In the genomic region with DNA sequence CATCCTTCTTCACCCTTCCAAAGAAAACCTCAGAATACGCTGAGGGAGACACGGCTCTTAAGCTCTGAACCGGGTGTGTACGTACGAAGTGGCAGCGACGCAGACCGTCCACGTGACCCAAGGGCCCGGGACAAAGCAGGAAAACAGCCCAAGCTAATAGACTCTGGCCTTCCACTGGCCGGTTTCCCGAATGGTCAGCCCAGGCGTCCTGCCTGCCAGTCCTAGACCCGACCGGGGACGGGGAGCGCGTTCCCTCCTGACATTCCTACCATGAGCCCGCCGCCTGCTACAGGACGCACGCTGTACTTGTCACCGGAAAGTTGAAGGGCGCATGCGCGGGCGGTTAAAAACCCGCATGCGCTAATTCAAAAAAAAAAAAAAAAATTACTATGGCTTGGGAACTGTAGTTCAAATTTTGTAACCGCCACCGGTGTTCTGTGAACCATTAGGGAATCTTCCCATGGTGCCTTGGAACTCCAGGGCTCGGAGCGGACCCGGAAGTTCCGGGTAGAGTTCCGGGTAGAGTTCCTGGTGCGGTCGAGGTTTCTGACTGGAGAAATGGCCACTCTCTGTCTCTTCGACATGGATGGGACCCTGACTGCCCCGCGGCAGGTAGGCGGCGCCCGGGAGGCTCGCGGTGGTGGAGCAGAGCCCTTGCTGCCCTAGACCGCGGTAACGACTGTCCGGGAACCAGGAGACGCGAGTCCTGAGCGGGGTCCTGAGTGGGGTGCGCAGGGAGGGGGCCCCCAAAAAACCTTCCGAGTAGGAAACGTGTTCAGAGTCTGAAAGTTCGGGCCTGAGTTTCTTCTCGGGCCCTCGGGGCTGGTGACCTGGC, we compare ENCODE assay signal across 7 mouse cellular contexts. TPM values are rescaled to one million over a fixed set of nuclear protein-coding genes. Genes with fewer than 3 reads are reported as not detected.
DNase-seq lines count a peak whose midpoint lies in the region; ATAC-seq lines count a peak whose summit lies in the region.

A gene (plus strand): TSS at position 458 of the 835 bp plus-strand sequence.
A gene (minus strand): TSS at position 496 of the 835 bp plus-strand sequence.

- peak within 1 kb of the TSS; percentile 83 for H3K9ac ChIP-seq in embryonic facial prominence, embryonic 11.5 days (replicated peaks; ENCODE audit: low read length)
- H3K9ac ChIP-seq in midbrain, embryonic 13.5 days (replicated peaks): peak within 1 kb of the TSS; percentile 86

- no peaks in the 10 kb centered on the region for H3K27me3 ChIP-seq in embryonic facial prominence, embryonic 11.5 days (ENCODE audit: control insufficient read depth, insufficient read depth, low read length)
- H3K27me3 ChIP-seq in limb, embryonic 10.5 days (ENCODE audit: low read depth, poor library complexity, severe bottlenecking): no peaks in the 10 kb centered on the region
- no peaks in the 10 kb centered on the region for H3K27me3 ChIP-seq in midbrain, embryonic 13.5 days

- no peaks in the 10 kb centered on the region for H3K4me1 ChIP-seq in embryonic facial prominence, embryonic 11.5 days (ENCODE audit: control insufficient read depth, insufficient read depth, low read length)
- H3K4me1 ChIP-seq in limb, embryonic 10.5 days: peaks cover 20% of the 10 kb centered on the region
- H3K4me1 ChIP-seq in midbrain, embryonic 13.5 days (replicated peaks): peaks cover 31% of the 10 kb centered on the region

- ATAC-seq in embryonic facial prominence, embryonic 11.5 days (replicated peaks; ENCODE audit: insufficient number of reproducible peaks, low FRiP score, low TSS enrichment, low read depth): peak; percentile 84
- peak; percentile 81 for ATAC-seq in granulocyte monocyte progenitor cell, adult 5-6 weeks (replicated peaks; ENCODE audit: poor library complexity, severe bottlenecking)
- ATAC-seq in midbrain, embryonic 13.5 days: peak; percentile 96

- H3K9me3 ChIP-seq in embryonic facial prominence, embryonic 11.5 days (replicated peaks; ENCODE audit: control insufficient read depth, low read length): no peaks in the 10 kb centered on the region
- H3K9me3 ChIP-seq in limb, embryonic 10.5 days (replicated peaks): no peaks in the 10 kb centered on the region
- no peaks in the 10 kb centered on the region for H3K9me3 ChIP-seq in midbrain, embryonic 13.5 days

- under 1% methylated on average over 59 of the region's 59 CpGs for WGBS in embryonic facial prominence, embryonic 11.5 days
- under 1% methylated on average over 59 of the region's 59 CpGs for WGBS in limb, embryonic 10.5 days
- under 1% methylated on average over 59 of the region's 59 CpGs for WGBS in midbrain, embryonic 13.5 days

- peak within 1 kb of the TSS; percentile 75 for H3K4me2 ChIP-seq in embryonic facial prominence, embryonic 11.5 days (ENCODE audit: low read depth, low read length)
- peak within 1 kb of the TSS; percentile 95 for H3K4me2 ChIP-seq in midbrain, embryonic 13.5 days (replicated peaks)

- H3K36me3 ChIP-seq in embryonic facial prominence, embryonic 11.5 days (replicated peaks; ENCODE audit: control insufficient read depth, insufficient read depth, low read depth, low read length): no peaks in the 10 kb centered on the region; the same call in none of the 2 replicates
- H3K36me3 ChIP-seq in limb, embryonic 10.5 days: peaks cover 41% of the 10 kb centered on the region
- H3K36me3 ChIP-seq in midbrain, embryonic 13.5 days: peaks cover 42% of the 10 kb centered on the region

- peak; percentile 89 for DNase-seq in adrenal gland, postnatal 14 days
- peak; percentile 93 for DNase-seq in embryonic facial prominence, embryonic 11.5 days (ENCODE audit: low spot score)
- DNase-seq in kidney, adult 11 months: peak; percentile 91
- DNase-seq in limb, embryonic 10.5 days (ENCODE audit: low spot score): peak; percentile 86
- peak; percentile 83 for DNase-seq in spleen, adult 12 weeks (ENCODE audit: low spot score)

- peak within 1 kb of the TSS; percentile 66 for H3K27ac ChIP-seq in embryonic facial prominence, embryonic 11.5 days (replicated peaks; ENCODE audit: low read depth, low read length)
- H3K27ac ChIP-seq in limb, embryonic 10.5 days: peak within 1 kb of the TSS; percentile 91
- H3K27ac ChIP-seq in midbrain, embryonic 13.5 days: peak within 1 kb of the TSS; percentile 80

- peak within 1 kb of the TSS; percentile 60 for H3K4me3 ChIP-seq in embryonic facial prominence, embryonic 11.5 days (ENCODE audit: low read depth, low read length)
- H3K4me3 ChIP-seq in limb, embryonic 10.5 days: peak within 1 kb of the TSS; percentile 82
- peak within 1 kb of the TSS; percentile 85 for H3K4me3 ChIP-seq in midbrain, embryonic 13.5 days (replicated peaks)

RNA-seq across cellular contexts. Expression of the first gene that starts in this region (rescaled TPM):
- total RNA-seq in adrenal gland, postnatal 14 days (2021): 74.6 and 75.4 TPM in 2 replicates
- 38.7 and 46.8 TPM in 2 replicates for polyA plus RNA-seq in embryonic facial prominence, embryonic 11.5 days (2014; fragmentation: Nextera tagmentation; extraction: Ambion mirVana)
- 59.0 and 70.4 TPM in 2 replicates for total RNA-seq in granulocyte monocyte progenitor cell, adult 5-6 weeks (2014; fragmentation: Nextera tagmentation)
- total RNA-seq in granulocyte monocyte progenitor cell, adult 5-6 weeks (2017): 45.5 and 59.1 TPM in 2 replicates
- polyA plus RNA-seq in limb, embryonic 10.5 days (2016; fragmentation: Nextera tagmentation; extraction: Ambion mirVana): 54.6 and 61.2 TPM in 2 replicates
- polyA plus RNA-seq in midbrain, embryonic 13.5 days (2015; fragmentation: Nextera tagmentation; extraction: Ambion mirVana): 54.0 and 55.0 TPM in 2 replicates

RNA-seq across cellular contexts. Expression of the second gene that starts in this region (rescaled TPM):
- 22.9 and 23.8 TPM in 2 replicates for total RNA-seq in adrenal gland, postnatal 14 days (2021)
- 17.8 and 18.9 TPM in 2 replicates for polyA plus RNA-seq in embryonic facial prominence, embryonic 11.5 days (2014; fragmentation: Nextera tagmentation; extraction: Ambion mirVana)
- total RNA-seq in granulocyte monocyte progenitor cell, adult 5-6 weeks (2014; fragmentation: Nextera tagmentation): 9.1 and 10.4 TPM in 2 replicates
- 13.9 and 21.9 TPM in 2 replicates for total RNA-seq in granulocyte monocyte progenitor cell, adult 5-6 weeks (2017)
- 22.9 and 26.0 TPM in 2 replicates for polyA plus RNA-seq in limb, embryonic 10.5 days (2016; fragmentation: Nextera tagmentation; extraction: Ambion mirVana)
- 25.1 and 26.2 TPM in 2 replicates for polyA plus RNA-seq in midbrain, embryonic 13.5 days (2015; fragmentation: Nextera tagmentation; extraction: Ambion mirVana)

Comparison
In these comparisons a context has a peak if more than half of its experiments do, and no peak if none do; other contexts are left out.
1. Peak in every context shown above with its lines: DNase-seq, ATAC-seq, H3K4me3 ChIP-seq and H3K27ac ChIP-seq.